Mouse (Mus musculus) bone marrow macrophage, adult 2 months (primary cell): ENCODE measurements around the gene Astl. TPM values are rescaled to one million over a fixed set of nuclear protein-coding genes. Genes with fewer than 3 reads are reported as not detected.

Experiments
- H3K27ac ChIP-seq: 2 replicates; pipeline ENCODE4 v1.5.1; 2012; ENCODE audit warnings: low read depth, low read length; ENCODE audit not compliant: insufficient read depth
- H3K4me1 ChIP-seq: 2 replicates; pipeline ENCODE4 v1.6.1; 2012; ENCODE audit warnings: low read length; ENCODE audit not compliant: control insufficient read depth, insufficient read depth
- H3K4me3 ChIP-seq: 2 replicates; pipeline ENCODE4 v1.5.1; 2012; ENCODE audit warnings: mild to moderate bottlenecking, low read length, moderate library complexity; ENCODE audit not compliant: insufficient read depth
- CTCF ChIP-seq: IDR thresholded peaks from 2 replicates; pipeline ENCODE4 v1.5.1; 2012; ENCODE audit warnings: low read depth, mild to moderate bottlenecking, low read length, moderate library complexity
- POLR2A ChIP-seq: IDR thresholded peaks from 2 replicates; pipeline ENCODE4 v1.6.1; 2012; ENCODE audit warnings: mild to moderate bottlenecking, low read depth, low read length, borderline replicate concordance
- polyA plus RNA-seq: library from polyadenylated mRNA; stranded (reverse); fragments of >200 nt; gene quantifications from 2 replicates; pipeline ENCODE4 v1.2.4, GENCODE M21; 2012; ENCODE audit not compliant: missing spikeins, insufficient read depth, insufficient read length

Astl gene
- polyA plus RNA-seq, 1 experiment = 0.59 TPM

DNA sequence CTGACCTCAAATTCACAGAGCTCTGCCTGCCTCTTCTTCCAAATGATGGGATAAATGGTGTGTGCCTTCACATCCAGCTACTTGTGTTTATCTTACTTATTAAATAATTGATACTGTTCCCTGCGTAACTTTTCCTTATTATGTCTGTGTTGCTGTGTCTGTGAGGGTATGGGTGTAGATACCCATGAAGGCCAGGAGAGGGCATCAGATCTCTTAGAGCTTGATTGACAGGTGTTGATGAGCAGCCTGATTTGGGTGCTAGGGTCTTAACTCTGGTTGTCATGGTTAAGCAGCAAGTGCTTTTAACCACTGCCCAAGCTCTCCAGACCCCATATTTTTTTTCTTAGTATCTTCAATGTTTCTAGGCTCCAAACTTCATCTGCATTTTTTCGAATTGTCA lies 29.8 kb upstream of the Astl start:
- H3K4me3 ChIP-seq = no peak overlapping the region
- no peak for TF ChIP-seq CTCF
- no peak for TF ChIP-seq POLR2A
- no peak overlapping the region for H3K27ac ChIP-seq
- peaks cover 4% of the 10 kb centered on the region; the same call in 1 of the 2 replicates for H3K4me1 ChIP-seq

DNA sequence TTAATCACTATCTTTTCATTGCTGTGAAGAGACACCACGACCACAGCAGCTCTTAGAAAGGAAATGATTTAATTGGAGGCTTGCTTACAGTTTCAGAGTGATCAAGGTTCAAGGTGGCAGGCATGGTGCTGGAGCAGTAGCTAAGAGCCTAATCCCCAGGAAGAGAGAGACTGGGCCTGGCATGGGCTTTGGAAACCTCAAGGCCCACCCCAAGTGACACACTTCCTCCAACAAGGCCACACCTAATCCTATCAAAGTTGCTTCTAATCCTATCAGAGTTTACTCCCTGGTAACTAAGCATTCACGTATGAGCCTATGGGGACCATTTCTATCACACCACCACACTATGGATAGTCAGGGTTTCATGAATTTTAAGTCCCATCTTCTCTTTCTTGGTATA lies 28.2 kb upstream of the Astl start:
- no peak for TF ChIP-seq CTCF
- no peak for TF ChIP-seq POLR2A
- peaks cover 4% of the 10 kb centered on the region; the same call in 1 of the 2 replicates for H3K4me1 ChIP-seq
- H3K27ac ChIP-seq = no peak overlapping the region

DNA sequence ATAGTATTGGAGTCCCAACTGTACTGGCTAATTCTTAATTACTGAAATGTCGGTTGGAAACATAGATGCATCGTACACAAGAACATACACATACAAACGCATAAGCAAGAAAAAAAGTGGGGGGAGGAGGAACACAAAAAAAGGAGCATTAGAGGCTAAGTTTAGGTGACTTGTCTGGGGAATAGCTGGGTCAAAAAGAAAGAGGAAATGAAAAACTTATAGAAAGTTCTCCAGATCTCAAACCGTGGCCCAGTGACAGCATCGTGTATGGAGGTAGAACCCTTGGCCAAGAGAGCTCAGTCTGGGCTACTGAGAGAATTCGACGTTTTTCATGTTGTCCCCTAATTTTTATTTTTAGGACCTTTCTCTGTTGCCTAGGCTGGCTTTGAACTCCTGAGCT lies 27.8 kb upstream of the Astl start:
- Histone ChIP-seq H3K4me1 (peaks cover 4% of the 10 kb centered on the region; the same call in 1 of the 2 replicates), H3K27ac (no peak overlapping the region), H3K4me3 (no peak overlapping the region)
- no peak for TF ChIP-seq CTCF
- no peak for TF ChIP-seq POLR2A

More for the DNA sequence above, 28.2 kb upstream of the Astl start:
- no peak overlapping the region for H3K4me3 ChIP-seq

DNA sequence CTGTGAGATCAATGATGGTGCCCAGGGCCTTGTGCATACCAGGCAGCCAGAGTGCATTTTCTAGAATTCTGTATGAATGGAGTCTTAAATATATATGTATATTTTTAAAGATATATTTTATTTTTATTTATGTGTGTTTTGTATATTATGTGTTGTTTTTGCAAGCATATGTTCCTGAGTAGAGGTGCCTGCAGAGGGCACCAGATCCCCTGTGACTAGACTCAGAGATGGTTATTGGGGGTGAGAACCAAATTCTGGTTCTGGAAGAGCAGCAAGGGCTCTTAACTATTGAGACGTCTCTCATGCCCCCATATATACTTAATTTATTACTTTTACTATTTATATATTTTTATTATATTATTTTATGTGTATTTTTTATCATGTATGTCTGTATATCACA lies 27.2 kb upstream of the Astl start:
- no peak for TF ChIP-seq POLR2A
- no peak for TF ChIP-seq CTCF
- no peak overlapping the region for H3K27ac ChIP-seq
- H3K4me1 ChIP-seq = peaks cover 4% of the 10 kb centered on the region; the same call in 1 of the 2 replicates
- H3K4me3 ChIP-seq = no peak overlapping the region

DNA sequence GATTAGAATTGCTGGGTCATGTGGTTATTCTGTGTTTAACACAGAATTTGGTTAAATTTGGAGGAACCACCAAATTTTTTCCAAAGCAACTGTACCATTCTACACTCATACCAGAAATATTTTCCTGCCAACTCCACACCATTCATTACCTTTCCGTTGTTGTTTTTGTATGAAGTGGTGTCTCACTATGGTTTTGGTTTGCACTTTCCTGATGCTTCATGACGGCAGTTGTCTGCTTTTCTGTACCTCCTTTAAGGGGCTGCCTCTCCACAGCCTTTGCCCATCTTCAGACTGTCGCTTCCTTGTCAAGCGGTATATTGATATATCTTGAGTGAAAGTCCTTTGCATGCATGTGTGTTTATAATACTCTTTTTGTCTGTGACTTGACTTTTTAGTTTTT lies 25.6 kb upstream of the Astl start:
- no peak for TF ChIP-seq POLR2A
- no peak for TF ChIP-seq CTCF
- H3K4me3 ChIP-seq = no peak overlapping the region
- H3K4me1 ChIP-seq = peaks cover 4% of the 10 kb centered on the region; the same call in 1 of the 2 replicates
- no peak overlapping the region for H3K27ac ChIP-seq

DNA sequence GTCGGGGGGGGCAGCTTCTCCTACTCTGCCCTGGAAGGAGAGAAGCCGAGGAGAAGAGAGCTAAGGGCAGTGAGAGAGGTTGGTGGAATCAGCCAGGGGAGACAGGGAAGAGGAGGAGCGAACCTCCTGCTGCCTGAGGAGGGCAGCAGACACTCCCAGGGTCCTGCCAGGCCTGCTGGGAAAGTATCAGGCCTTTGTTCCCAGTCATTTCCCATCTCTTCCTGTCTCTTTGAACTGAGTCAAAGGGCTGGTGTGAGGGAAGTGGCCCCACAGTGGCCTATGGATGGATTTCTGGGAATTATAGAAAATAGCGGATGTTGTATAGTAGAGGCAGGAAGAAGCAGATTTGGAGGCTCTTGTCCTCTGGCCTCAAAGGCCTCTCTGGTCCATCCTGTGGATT lies 24.6 kb upstream of the Astl start:
- H3K27ac ChIP-seq = no peak overlapping the region
- peaks cover 4% of the 10 kb centered on the region; the same call in 1 of the 2 replicates for H3K4me1 ChIP-seq
- no peak overlapping the region for H3K4me3 ChIP-seq
- TF ChIP-seq CTCF = no peak
- TF ChIP-seq POLR2A = no peak

DNA sequence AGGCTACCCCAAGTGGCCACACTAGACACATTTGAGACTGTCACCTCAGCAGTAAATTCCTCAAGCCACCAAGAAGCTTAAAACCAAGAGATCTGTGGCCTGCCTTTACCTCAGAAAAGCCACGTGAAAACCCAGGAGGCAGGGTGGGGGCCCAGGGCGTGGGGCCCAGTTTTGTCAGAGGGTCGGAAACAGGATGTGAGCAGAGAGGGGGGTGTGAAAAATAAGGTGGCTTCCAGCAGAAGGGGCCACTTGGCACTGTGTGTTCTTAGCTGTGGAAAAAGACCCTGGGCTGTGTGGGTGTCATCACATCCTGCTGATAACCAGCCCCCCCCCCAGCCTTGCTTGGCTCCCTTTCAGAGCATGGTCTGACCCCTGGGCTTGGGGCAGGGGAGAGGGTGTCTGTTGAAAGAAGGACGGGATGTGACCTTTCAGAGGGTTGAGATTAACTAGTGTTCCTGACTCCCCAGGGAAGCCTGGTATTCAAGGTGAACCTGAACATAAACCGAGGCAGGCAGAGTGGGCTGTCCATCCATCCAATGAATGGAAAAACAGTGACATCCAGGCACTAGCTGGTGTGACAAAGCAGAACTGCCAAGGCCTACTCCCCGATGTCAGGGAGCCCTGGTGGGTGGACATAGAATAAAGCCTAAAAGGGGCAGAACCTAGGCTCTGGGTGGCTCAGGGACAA lies 23.8 kb upstream of the Astl start:
- H3K27ac ChIP-seq = no peak overlapping the region

DNA sequence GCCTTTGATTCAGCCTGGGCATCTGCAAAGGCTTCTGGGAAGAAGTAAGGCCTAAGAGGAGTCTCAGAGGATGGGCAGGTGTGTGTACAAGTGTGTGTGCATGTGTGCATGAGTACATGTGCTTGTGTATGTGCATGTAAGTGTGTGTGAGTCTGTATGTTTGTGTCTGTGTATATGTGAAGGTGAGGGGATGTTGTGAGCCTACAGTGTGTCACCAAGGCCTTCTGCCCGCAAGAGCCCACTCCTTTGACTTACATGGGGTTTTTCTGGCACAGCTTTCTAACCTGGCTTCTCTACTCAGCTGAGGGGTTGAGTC lies 23.3 kb upstream of the Astl start:
- H3K4me1 ChIP-seq = peaks cover 4% of the 10 kb centered on the region; the same call in 1 of the 2 replicates
- TF ChIP-seq CTCF (no peak), POLR2A (no peak)
- H3K27ac ChIP-seq = no peak overlapping the region
- no peak overlapping the region for H3K4me3 ChIP-seq

More for the DNA sequence above, 23.8 kb upstream of the Astl start:
- TF ChIP-seq POLR2A = no peak
- no peak for TF ChIP-seq CTCF
- H3K4me3 ChIP-seq = no peak overlapping the region
- H3K4me1 ChIP-seq = peaks cover 4% of the 10 kb centered on the region; the same call in 1 of the 2 replicates

DNA sequence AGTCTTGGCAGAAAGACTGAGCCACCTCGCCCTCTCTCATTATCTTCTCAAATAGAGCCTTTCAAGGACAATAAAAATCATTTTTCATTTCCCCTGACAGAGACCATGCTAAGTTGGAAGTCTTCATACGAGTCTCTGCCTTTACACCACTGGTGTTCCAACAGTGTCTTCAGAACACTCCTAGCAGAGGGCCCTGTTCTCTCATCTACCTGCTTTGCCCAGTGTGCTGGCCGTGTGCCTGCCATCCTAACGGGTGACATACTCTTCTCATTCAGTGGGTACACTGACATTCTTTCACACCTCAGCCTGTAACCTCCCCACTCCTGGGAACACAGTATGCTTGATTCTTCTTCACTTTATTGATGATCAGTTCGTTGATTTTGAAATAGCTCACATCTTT lies 22.0 kb upstream of the Astl start:
- TF ChIP-seq CTCF (no peak), POLR2A (no peak)
- Histone ChIP-seq H3K4me1 (no peaks in the 10 kb centered on the region), H3K4me3 (no peak overlapping the region), H3K27ac (no peak overlapping the region)

DNA sequence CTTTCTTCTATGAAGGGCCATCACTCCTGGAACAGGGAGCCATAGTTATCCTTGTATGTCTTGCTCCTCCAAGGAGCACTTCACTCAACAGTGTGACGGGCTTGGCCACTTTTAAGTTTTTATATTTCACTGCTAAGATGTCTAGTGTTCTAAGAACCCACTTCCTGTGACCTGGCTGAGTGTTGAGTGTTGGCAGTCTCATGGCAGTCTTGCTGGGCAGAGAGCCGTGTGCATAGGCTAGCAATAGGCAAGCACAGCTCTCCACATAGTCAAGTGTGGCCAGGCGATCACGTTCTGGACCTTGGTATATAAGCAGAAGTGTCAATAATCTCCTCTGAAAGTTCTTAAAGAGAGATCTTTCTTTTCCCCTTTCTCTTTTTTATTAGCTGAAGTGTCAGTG lies 20.3 kb upstream of the Astl start:
- Histone ChIP-seq H3K4me3 (no peak overlapping the region), H3K4me1 (peaks cover 7% of the 10 kb centered on the region), H3K27ac (no peak overlapping the region)
- TF ChIP-seq POLR2A (no peak), CTCF (no peak)

DNA sequence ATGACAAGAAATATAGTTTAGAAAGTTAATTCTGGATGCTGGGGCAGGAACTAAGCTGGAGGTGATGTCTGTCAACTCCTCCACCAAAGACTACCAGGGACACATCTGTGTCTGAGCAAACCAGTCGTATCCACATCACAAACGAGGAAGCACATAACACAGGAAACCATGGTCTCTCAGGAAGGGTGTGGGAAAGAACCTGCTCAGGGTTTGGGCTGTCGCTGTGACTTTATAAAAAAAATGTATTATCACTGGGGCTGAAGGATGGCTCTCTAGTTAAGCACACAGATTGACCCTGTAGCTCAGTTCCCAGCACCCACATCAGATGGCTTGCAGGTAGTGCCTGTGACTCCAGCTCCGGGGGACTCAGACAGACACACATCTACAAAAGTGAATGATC lies 19.4 kb upstream of the Astl start:
- peaks cover 17% of the 10 kb centered on the region for H3K4me1 ChIP-seq

More for the DNA sequence above, 19.4 kb upstream of the Astl start:
- H3K27ac ChIP-seq = no peak overlapping the region
- TF ChIP-seq CTCF (no peak), POLR2A (no peak)
- no peak overlapping the region for H3K4me3 ChIP-seq
